Mouse (Mus musculus) erythroblast, embryonic 14.5 days (primary cell): Measurements from ENCODE around the gene Grap. TPM values are rescaled to one million over a fixed set of nuclear protein-coding genes. Genes with fewer than 3 reads are reported as not detected.

Experiments used
- H3K27me3 ChIP-seq: 2 replicates; pipeline ENCODE4 v1.6.1; 2012; ENCODE audit warnings: inconsistent platforms; ENCODE audit not compliant: control insufficient read depth
- H3K36me3 ChIP-seq: 2 replicates; pipeline ENCODE4 v1.6.1; 2012; ENCODE audit warnings: mild to moderate bottlenecking, inconsistent platforms; ENCODE audit not compliant: control insufficient read depth
- H3K4me1 ChIP-seq: 2 replicates; pipeline ENCODE4 v1.6.1; 2012; ENCODE audit warnings: inconsistent platforms; ENCODE audit not compliant: control insufficient read depth
- H3K4me3 ChIP-seq: replicated peaks from 2 replicates; pipeline ENCODE3; 2012; ENCODE audit warnings: moderate library complexity, mild to moderate bottlenecking, inconsistent platforms
- H3K9me3 ChIP-seq: 2 replicates; pipeline ENCODE4 v1.6.1; 2012; ENCODE audit warnings: low read length, inconsistent platforms, mixed read lengths; ENCODE audit not compliant: control insufficient read depth
- GATA1 ChIP-seq: IDR thresholded peaks from 2 replicates; pipeline ENCODE4 v1.6.1; 2012; ENCODE audit warnings: low read length, inconsistent platforms, mixed read lengths
- TAL1 ChIP-seq: IDR thresholded peaks from 3 replicates; pipeline ENCODE4 v1.6.1; 2012; ENCODE audit warnings: low read length, inconsistent platforms, mixed read lengths
- polyA plus RNA-seq: library from polyadenylated mRNA; stranded (reverse); fragments of >175 nt; gene quantifications from 2 replicates; pipeline ENCODE4 v1.2.3, GENCODE M21; 2012

The Grap gene
- polyA plus RNA-seq, 1 experiment, result 0.06 TPM

DNA sequence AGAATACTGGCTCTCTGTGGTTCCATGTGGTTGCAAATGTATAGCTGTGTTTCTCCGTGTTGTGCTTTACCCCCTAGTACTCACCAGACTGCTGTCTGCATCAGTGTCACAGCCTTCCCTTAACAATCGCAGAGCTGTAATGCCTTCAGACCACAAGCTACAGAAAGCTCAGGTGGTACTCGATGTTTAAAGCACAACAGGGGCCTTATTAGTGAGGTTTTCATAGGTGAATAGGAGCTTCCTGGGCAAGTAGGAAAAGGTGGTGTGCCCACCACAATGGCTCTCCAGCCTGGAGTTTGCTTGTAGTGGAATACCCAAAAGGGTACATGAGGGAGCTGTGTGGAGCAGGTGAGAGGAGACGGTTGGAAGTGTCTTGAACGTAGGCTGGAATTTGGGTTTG, 849 bp upstream of the Grap start:
- Histone ChIP-seq H3K27me3 (no peaks in the 10 kb centered on the region; the same call in 1 of the 2 replicates), H3K9me3 (no peaks in the 10 kb centered on the region), H3K4me3 (no peak overlapping the region), H3K36me3 (no peaks in the 10 kb centered on the region), H3K4me1 (no peaks in the 10 kb centered on the region)
- no peak for TF ChIP-seq GATA1
- TF ChIP-seq TAL1, result no peak

DNA sequence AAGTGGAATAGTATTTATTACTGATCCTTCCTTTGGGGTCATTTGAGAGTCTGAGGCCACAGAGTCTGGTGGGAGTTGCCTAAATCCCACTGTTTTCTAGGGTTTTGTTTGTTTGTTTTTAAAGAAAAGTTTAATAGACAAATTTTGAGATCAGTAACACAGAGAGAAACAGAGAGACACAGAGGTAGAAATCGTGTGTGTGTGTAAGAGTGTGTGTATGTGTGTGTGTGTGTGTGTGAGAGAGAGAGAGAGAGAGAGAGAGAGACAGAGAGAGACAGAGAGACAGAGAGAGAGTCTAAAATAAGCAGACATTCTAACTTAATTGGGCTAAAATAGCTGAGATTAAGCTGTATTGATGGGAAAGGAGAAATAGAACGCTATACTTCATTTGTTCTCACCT, 503 bp downstream of the Grap start:
- H3K9me3 ChIP-seq, result no peaks in the 10 kb centered on the region
- H3K4me3 ChIP-seq, result no peak overlapping the region
- TF ChIP-seq GATA1 (no peak), TAL1 (no peak)
- H3K4me1 ChIP-seq, result no peaks in the 10 kb centered on the region
- no peaks in the 10 kb centered on the region for H3K27me3 ChIP-seq
- no peaks in the 10 kb centered on the region for H3K36me3 ChIP-seq

DNA sequence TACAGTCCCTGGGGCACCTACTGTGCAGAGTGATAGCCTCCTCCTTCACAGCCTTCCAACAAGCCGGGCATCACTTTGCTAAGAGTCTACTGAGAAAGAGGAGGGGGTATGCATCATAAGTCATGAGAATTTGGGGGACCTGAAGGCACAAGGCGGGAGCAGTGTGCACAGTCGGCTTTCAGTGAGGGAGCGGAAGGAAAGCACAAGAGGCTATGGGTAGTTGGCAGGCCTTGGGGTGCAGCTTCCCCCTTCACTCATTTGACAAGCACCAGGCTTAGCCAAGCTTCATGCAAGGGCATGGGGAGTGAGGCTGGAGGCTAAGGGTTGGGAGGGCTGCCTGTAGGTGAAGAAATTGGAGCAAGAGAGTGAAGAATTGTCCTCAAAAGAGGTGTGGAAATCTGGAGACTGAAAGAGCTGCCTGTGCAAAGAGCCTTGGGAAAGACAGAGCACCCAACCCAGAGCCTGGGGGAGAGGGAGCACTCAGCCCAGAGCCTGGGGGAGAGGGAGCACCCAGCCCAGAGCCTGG, 1.8 kb downstream of the Grap start:
- H3K4me3 ChIP-seq, result no peak overlapping the region

DNA sequence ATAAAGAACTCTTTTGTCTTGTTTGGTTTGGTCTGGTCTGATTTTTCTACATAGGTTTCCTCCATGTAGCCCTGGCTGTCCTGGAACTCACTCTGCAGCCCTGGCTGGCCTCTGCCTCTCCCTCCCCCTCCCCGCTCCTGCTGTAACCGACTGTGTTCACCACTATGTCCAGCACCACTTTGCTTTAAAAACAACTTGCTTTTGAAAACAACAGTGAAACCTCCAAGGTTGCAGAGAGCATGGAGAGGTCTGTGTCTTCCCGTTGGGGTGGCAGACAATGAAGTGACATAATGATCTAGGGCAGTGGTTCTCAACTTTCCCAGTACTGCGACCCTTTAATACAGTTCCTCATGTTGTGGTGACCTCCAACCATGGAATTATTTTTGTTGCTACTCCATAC, 2.6 kb downstream of the Grap start:
- Histone ChIP-seq H3K36me3 (no peaks in the 10 kb centered on the region), H3K27me3 (no peaks in the 10 kb centered on the region), H3K4me3 (no peak overlapping the region), H3K9me3 (no peaks in the 10 kb centered on the region), H3K4me1 (no peaks in the 10 kb centered on the region)
- TF ChIP-seq GATA1 (no peak), TAL1 (no peak)

More for the DNA sequence above, 1.8 kb downstream of the Grap start:
- Histone ChIP-seq H3K9me3 (no peaks in the 10 kb centered on the region), H3K4me1 (no peaks in the 10 kb centered on the region), H3K27me3 (no peaks in the 10 kb centered on the region), H3K36me3 (no peaks in the 10 kb centered on the region)
- no peak for TF ChIP-seq GATA1
- TF ChIP-seq TAL1, result no peak

- no peaks in the 10 kb centered on the region for H3K9me3 ChIP-seq
- TF ChIP-seq GATA1 (no peak), TAL1 (no peak)
- H3K4me1 ChIP-seq, result no peaks in the 10 kb centered on the region
- H3K27me3 ChIP-seq, result no peaks in the 10 kb centered on the region
- H3K4me3 ChIP-seq, result no peak overlapping the region
- H3K36me3 ChIP-seq, result no peaks in the 10 kb centered on the region
Measured at GRCm38 (mm10) chr11:61656148-61656850, 3.2 kb downstream of the Grap start.

- Histone ChIP-seq H3K4me1 (no peaks in the 10 kb centered on the region), H3K27me3 (no peaks in the 10 kb centered on the region), H3K9me3 (no peaks in the 10 kb centered on the region), H3K4me3 (no peak overlapping the region), H3K36me3 (no peaks in the 10 kb centered on the region)
- TF ChIP-seq TAL1 (no peak), GATA1 (no peak)
Measured at GRCm38 (mm10) chr11:61657432-61657831, 4.4 kb downstream of the Grap start.

GRCm38 (mm10) chr11:61658360-61658922, 5.4 kb downstream of the Grap start:
- Histone ChIP-seq H3K9me3 (no peaks in the 10 kb centered on the region), H3K36me3 (no peaks in the 10 kb centered on the region), H3K27me3 (no peaks in the 10 kb centered on the region), H3K4me1 (no peaks in the 10 kb centered on the region), H3K4me3 (no peak overlapping the region)
- TF ChIP-seq TAL1, result no peak

- no peak overlapping the region for H3K4me3 ChIP-seq
- H3K27me3 ChIP-seq, result no peaks in the 10 kb centered on the region
- TF ChIP-seq GATA1, result no peak
- no peaks in the 10 kb centered on the region for H3K4me1 ChIP-seq
- no peaks in the 10 kb centered on the region for H3K9me3 ChIP-seq
- no peaks in the 10 kb centered on the region for H3K36me3 ChIP-seq
Measured at GRCm38 (mm10) chr11:61659011-61659858, 6.2 kb downstream of the Grap start.

DNA sequence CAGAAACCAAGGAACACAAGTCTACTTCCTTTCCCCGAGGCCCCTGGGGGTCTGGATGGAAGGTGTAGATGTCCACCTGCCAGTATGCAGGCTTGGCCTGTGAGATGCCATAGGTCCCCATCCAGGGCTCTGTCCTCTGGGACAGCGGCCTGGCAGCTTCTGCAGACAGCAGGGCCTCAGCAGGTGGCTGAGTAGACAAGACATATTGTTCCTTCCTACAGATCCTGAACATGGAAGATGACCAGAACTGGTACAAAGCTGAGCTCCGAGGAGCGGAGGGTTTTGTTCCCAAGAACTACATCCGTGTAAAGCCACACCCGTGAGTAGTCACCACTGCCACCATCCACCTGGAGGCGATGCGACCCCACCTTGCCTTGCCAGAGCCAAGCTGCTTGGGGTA, 6.9 kb downstream of the Grap start:
- TF ChIP-seq TAL1 (no peak), GATA1 (no peak)
- Histone ChIP-seq H3K4me3 (no peak overlapping the region), H3K36me3 (no peaks in the 10 kb centered on the region), H3K9me3 (no peaks in the 10 kb centered on the region), H3K27me3 (no peaks in the 10 kb centered on the region), H3K4me1 (no peaks in the 10 kb centered on the region)
